ENCODE assay signal across 8 mouse cellular contexts in genomic region chr2:54085430-54086087, GRCm38 (mm10). TPM values are rescaled to one million over a fixed set of nuclear protein-coding genes. Genes with fewer than 3 reads are reported as not detected.
A peak's percentile ranks its signal among the peaks of the same experiment; 100 is the strongest.
DNase-seq lines count a peak whose midpoint lies in the region; ATAC-seq and TF ChIP-seq lines count a peak whose summit lies in the region.

Gene Rprm, minus strand, starts transcription at chr2:54085552.

- peak within 1 kb of the TSS; percentile 21; the same call in 1 of the 2 replicates for H3K27ac ChIP-seq in embryonic fibroblast, embryonic 13.5 days (ENCODE audit: insufficient read depth, low read length)
- H3K27ac ChIP-seq in heart, embryonic 11.5 days (ENCODE audit: low read depth, low read length) = no peak within 1 kb of the TSS
- peak within 1 kb of the TSS; percentile 81 for H3K27ac ChIP-seq in kidney, embryonic 15.5 days
- peak within 1 kb of the TSS; percentile 67 for H3K27ac ChIP-seq in limb, embryonic 14.5 days (replicated peaks; ENCODE audit: low read depth, low read length)
- H3K27ac ChIP-seq in midbrain, embryonic 16.5 days (ENCODE audit: low read length) = peak within 1 kb of the TSS; percentile 68

- H3K9ac ChIP-seq in heart, embryonic 11.5 days (ENCODE audit: low read depth, low read length) = peak within 1 kb of the TSS; percentile 50
- H3K9ac ChIP-seq in kidney, embryonic 15.5 days = peak within 1 kb of the TSS; percentile 41
- peak within 1 kb of the TSS; percentile 58 for H3K9ac ChIP-seq in limb, embryonic 14.5 days (ENCODE audit: low read depth, low read length, severe bottlenecking)
- H3K9ac ChIP-seq in midbrain, embryonic 16.5 days (ENCODE audit: low read depth, low read length) = peak within 1 kb of the TSS; percentile 56

- TF ChIP-seq POLR2A in embryonic fibroblast, embryonic 13.5 days (IDR thresholded peaks at IDR 0.05; ENCODE audit: low read depth, low read length) = peak; percentile 51
- TF ChIP-seq POLR2A in limb, embryonic 14.5 days (IDR thresholded peaks at IDR 0.05; ENCODE audit: borderline replicate concordance, extremely low read depth, insufficient read depth, insufficient read length) = no peak

- H3K4me1 ChIP-seq in embryonic fibroblast, embryonic 13.5 days (ENCODE audit: control insufficient read depth, insufficient read depth, low read length) = peaks cover 2% of the 10 kb centered on the region; the same call in 1 of the 2 replicates
- H3K4me1 ChIP-seq in heart, embryonic 11.5 days (ENCODE audit: control insufficient read depth, insufficient read depth, low read length) = no peaks in the 10 kb centered on the region
- H3K4me1 ChIP-seq in kidney, embryonic 15.5 days = peaks cover 21% of the 10 kb centered on the region
- peaks cover 7% of the 10 kb centered on the region; the same call in 1 of the 2 replicates for H3K4me1 ChIP-seq in limb, embryonic 14.5 days (ENCODE audit: control insufficient read depth, insufficient read depth, low read length)
- H3K4me1 ChIP-seq in midbrain, embryonic 16.5 days (ENCODE audit: control insufficient read depth, insufficient read depth, low read length) = peaks cover 10% of the 10 kb centered on the region

- H3K9me3 ChIP-seq in heart, embryonic 11.5 days (replicated peaks; ENCODE audit: control insufficient read depth, low read length) = no peaks in the 10 kb centered on the region
- H3K9me3 ChIP-seq in kidney, embryonic 15.5 days (replicated peaks) = no peaks in the 10 kb centered on the region
- H3K9me3 ChIP-seq in limb, embryonic 14.5 days (ENCODE audit: control insufficient read depth, low read length) = no peaks in the 10 kb centered on the region
- H3K9me3 ChIP-seq in midbrain, embryonic 16.5 days (replicated peaks; ENCODE audit: control insufficient read depth, low read length, poor library complexity, severe bottlenecking) = no peaks in the 10 kb centered on the region

- no peaks in the 10 kb centered on the region for H3K36me3 ChIP-seq in heart, embryonic 11.5 days (ENCODE audit: control insufficient read depth, insufficient read depth, low read length)
- H3K36me3 ChIP-seq in kidney, embryonic 15.5 days = no peaks in the 10 kb centered on the region
- no peaks in the 10 kb centered on the region for H3K36me3 ChIP-seq in limb, embryonic 14.5 days (ENCODE audit: control insufficient read depth, insufficient read depth, low read length)
- no peaks in the 10 kb centered on the region for H3K36me3 ChIP-seq in midbrain, embryonic 16.5 days (ENCODE audit: control insufficient read depth, insufficient read depth, low read length)

- ATAC-seq in heart, embryonic 11.5 days (replicated peaks; ENCODE audit: insufficient number of reproducible peaks, low FRiP score, low TSS enrichment) = peak; percentile 86
- ATAC-seq in kidney, embryonic 15.5 days (replicated peaks; ENCODE audit: low FRiP score) = peak; percentile 98
- ATAC-seq in limb, embryonic 14.5 days (ENCODE audit: low FRiP score, low read depth) = peak; percentile 93
- ATAC-seq in midbrain, embryonic 16.5 days = peak; percentile 94

- H3K4me3 ChIP-seq in embryonic fibroblast, embryonic 13.5 days (ENCODE audit: insufficient read depth, low read length) = peak within 1 kb of the TSS; percentile 46
- peak within 1 kb of the TSS; percentile 50 for H3K4me3 ChIP-seq in heart, embryonic 11.5 days (ENCODE audit: low read depth, low read length)
- H3K4me3 ChIP-seq in kidney, embryonic 15.5 days (replicated peaks) = peak within 1 kb of the TSS; percentile 50
- peak within 1 kb of the TSS; percentile 55 for H3K4me3 ChIP-seq in limb, embryonic 14.5 days (replicated peaks; ENCODE audit: low read length)
- peak within 1 kb of the TSS; percentile 63 for H3K4me3 ChIP-seq in midbrain, embryonic 16.5 days (ENCODE audit: low read depth, low read length)

- peak within 1 kb of the TSS; percentile 92 for H3K4me2 ChIP-seq in heart, embryonic 11.5 days
- peak within 1 kb of the TSS; percentile 86 for H3K4me2 ChIP-seq in kidney, embryonic 15.5 days
- peak within 1 kb of the TSS; percentile 83 for H3K4me2 ChIP-seq in limb, embryonic 14.5 days (replicated peaks; ENCODE audit: low read depth, low read length, severe bottlenecking)
- peak within 1 kb of the TSS; percentile 94 for H3K4me2 ChIP-seq in midbrain, embryonic 16.5 days (ENCODE audit: low read length)

- TF ChIP-seq CTCF in embryonic fibroblast, embryonic 13.5 days (IDR thresholded peaks at IDR 0.05; ENCODE audit: borderline replicate concordance, insufficient read depth, low read length) = peak; percentile 65

- 4% methylated on average over 27 of the region's 27 CpGs for WGBS in heart, embryonic 11.5 days (ENCODE audit: insufficient replicate concordance)
- 4% methylated on average over 27 of the region's 27 CpGs for WGBS in kidney, embryonic 15.5 days
- WGBS in limb, embryonic 14.5 days = 3% methylated on average over 27 of the region's 27 CpGs
- WGBS in midbrain, embryonic 16.5 days = 4% methylated on average over 27 of the region's 27 CpGs

- peak; percentile 73 for DNase-seq in brain, embryonic 18.5 days (ENCODE audit: low read depth, low spot score)
- peak; percentile 88 for DNase-seq in limb, embryonic 14.5 days (ENCODE audit: low spot score)
- peak; percentile 17 to 24 for DNase-seq in spleen, postnatal 36 days (ENCODE audit: low spot score in 2 of 2)
- DNase-seq in T-cell, adult 2 months (ENCODE audit: low spot score) = no peak

- peaks cover 10% of the 10 kb centered on the region for H3K27me3 ChIP-seq in heart, embryonic 11.5 days (ENCODE audit: control insufficient read depth, insufficient read depth, low read length)
- H3K27me3 ChIP-seq in kidney, embryonic 15.5 days = peaks cover 37% of the 10 kb centered on the region
- H3K27me3 ChIP-seq in limb, embryonic 14.5 days (ENCODE audit: control insufficient read depth, insufficient read depth, low read length) = peaks cover 10% of the 10 kb centered on the region
- no peaks in the 10 kb centered on the region for H3K27me3 ChIP-seq in midbrain, embryonic 16.5 days (ENCODE audit: control insufficient read depth, insufficient read depth, low read depth, low read length)

RNA-seq across cellular contexts. Expression of gene Rprm, which starts in this region (rescaled TPM):
- polyA plus RNA-seq in embryonic fibroblast, embryonic 13.5 days (2011; ENCODE audit: insufficient read length, low read depth, missing spikeins) = 6.3 TPM in 2 replicates
- 1.1 and 2.0 TPM in 2 replicates for polyA plus RNA-seq in heart, embryonic 11.5 days (2014; fragmentation: Nextera tagmentation; extraction: Ambion mirVana)
- polyA plus RNA-seq in kidney, embryonic 15.5 days (2015; fragmentation: Nextera tagmentation; extraction: Ambion mirVana) = 83.7 and 90.0 TPM in 2 replicates
- polyA plus RNA-seq in limb, embryonic 14.5 days (2012; rRNA removed) = 47.3 and 68.9 TPM in 2 replicates
- 18.5 and 30.5 TPM in 2 replicates for polyA plus RNA-seq in limb, embryonic 14.5 days (2014; fragmentation: Nextera tagmentation; extraction: Ambion mirVana)
- polyA plus RNA-seq in midbrain, embryonic 16.5 days (2015; fragmentation: Nextera tagmentation; extraction: Ambion mirVana) = 127 and 171 TPM in 2 replicates
